Mouse (Mus musculus) liver, embryonic 14.5 days (tissue): ENCODE measurements at regions not wholly inside any gene's neighbourhood (a gene's known extent, or its start where the extent isn't known, plus 50 kb on each side); places are given as distances from the start of the nearest gene placed in this dataset.

Source experiments
- CTCF ChIP-seq: IDR thresholded peaks from 2 replicates; pipeline ENCODE4 v1.5.1; 2016; ENCODE audit warnings: antibody characterized with exemption, low read depth, control low read depth
- EP300 ChIP-seq: IDR thresholded peaks from 2 replicates; pipeline ENCODE4 v1.6.1; 2016; ENCODE audit warnings: antibody characterized with exemption, low read depth

DNA sequence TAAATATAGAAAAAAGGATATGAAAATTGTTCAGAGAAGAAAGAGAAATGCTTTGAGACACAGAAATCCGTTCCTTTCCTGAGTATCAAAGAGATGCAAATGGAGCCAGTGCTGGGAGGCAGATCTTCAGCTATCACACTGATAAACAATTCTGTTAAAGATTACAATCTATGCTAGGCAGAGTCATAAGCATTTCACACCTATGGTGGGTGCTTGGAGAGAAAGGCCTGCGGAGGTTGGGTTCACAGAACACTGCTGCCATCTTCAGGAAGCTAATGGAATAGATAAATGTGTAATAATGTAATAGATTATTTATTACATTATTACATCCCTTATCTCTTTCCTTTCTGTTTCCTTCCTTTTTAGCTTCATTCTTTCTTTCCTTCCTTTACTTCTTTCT lies 73.1 kb upstream of the Pbdc1 start:
- TF ChIP-seq CTCF (peak; percentile 30; the same call in 1 of the 2 replicates), EP300 (no peak)
